Mouse (Mus musculus): ENCODE data around the gene Wdsub1. TPM values are rescaled to one million over a fixed set of nuclear protein-coding genes. Genes with fewer than 3 reads are reported as not detected.
A peak's percentile ranks its signal among the peaks of the same experiment; 100 is the strongest.

The Wdsub1 gene
- polyA plus RNA-seq, 1 experiment from 2014 or later, result 46.0 TPM

- Histone ChIP-seq H3K4me2 (ENCODE audit: low read depth, low read length) (no peak overlapping the region), H3K4me3 (ENCODE audit: low read length) (no peak overlapping the region), H3K4me1 (replicated peaks; ENCODE audit: control insufficient read depth, insufficient read depth, low read length) (peaks cover 28% of the 10 kb centered on the region), H3K27me3 (ENCODE audit: control insufficient read depth, insufficient read depth, low read depth, low read length) (no peaks in the 10 kb centered on the region), H3K36me3 (ENCODE audit: control insufficient read depth, insufficient read depth, low read length) (peaks cover 27% of the 10 kb centered on the region), H3K9ac (ENCODE audit: low read length) (no peak overlapping the region), H3K27ac (ENCODE audit: low read length) (no peak overlapping the region), H3K9me3 (ENCODE audit: control insufficient read depth, low read length) (no peaks in the 10 kb centered on the region)
- no peak for ATAC-seq (ENCODE audit: low read depth)
- 77% methylated on average over 7 of the region's 7 CpGs for WGBS
Measured at GRCm38 (mm10) chr2:59831831-59832230, 50.6 kb downstream of the Wdsub1 start.

- no peak overlapping the region for H3K4me3 ChIP-seq (ENCODE audit: low read length)
- no peak overlapping the region for H3K4me2 ChIP-seq (ENCODE audit: low read depth, low read length)
- no peaks in the 10 kb centered on the region for H3K27me3 ChIP-seq (ENCODE audit: control insufficient read depth, insufficient read depth, low read depth, low read length)
- H3K27ac ChIP-seq (ENCODE audit: low read length), result no peak overlapping the region
- no peak overlapping the region for H3K9ac ChIP-seq (ENCODE audit: low read length)
- no peaks in the 10 kb centered on the region for H3K9me3 ChIP-seq (ENCODE audit: control insufficient read depth, low read length)
- ATAC-seq (ENCODE audit: low read depth), result no peak
- H3K4me1 ChIP-seq (replicated peaks; ENCODE audit: control insufficient read depth, insufficient read depth, low read length), result peaks cover 28% of the 10 kb centered on the region
- H3K36me3 ChIP-seq (ENCODE audit: control insufficient read depth, insufficient read depth, low read length), result peaks cover 18% of the 10 kb centered on the region
- 86% methylated on average over 5 of the region's 5 CpGs for WGBS
Measured at GRCm38 (mm10) chr2:59830940-59831339, 51.5 kb downstream of the Wdsub1 start.

GRCm38 (mm10) chr2:59830151-59830550 is 52.2 kb downstream of the Wdsub1 start:
- H3K4me3 ChIP-seq (ENCODE audit: low read length), result no peak overlapping the region

GRCm38 (mm10) chr2:59829718-59830117 is 52.7 kb downstream of the Wdsub1 start:
- Histone ChIP-seq H3K9ac (ENCODE audit: low read length) (0 out of 2 replicates have a peak overlapping the region, but pooled peaks have one; percentile 9), H3K4me1 (replicated peaks; ENCODE audit: control insufficient read depth, insufficient read depth, low read length) (peaks cover 28% of the 10 kb centered on the region), H3K4me2 (ENCODE audit: low read depth, low read length) (no peak overlapping the region), H3K27ac (ENCODE audit: low read length) (peak overlapping the region; percentile 80), H3K27me3 (ENCODE audit: control insufficient read depth, insufficient read depth, low read depth, low read length) (no peaks in the 10 kb centered on the region), H3K4me3 (ENCODE audit: low read length) (no peak overlapping the region), H3K9me3 (ENCODE audit: control insufficient read depth, low read length) (no peaks in the 10 kb centered on the region), H3K36me3 (ENCODE audit: control insufficient read depth, insufficient read depth, low read length) (peaks cover 7% of the 10 kb centered on the region; the same call in 1 of the 2 replicates)
- 74% methylated on average over 7 of the region's 7 CpGs for WGBS
- no peak for ATAC-seq (ENCODE audit: low read depth)

More at GRCm38 (mm10) chr2:59830151-59830550, 52.2 kb downstream of the Wdsub1 start:
- Histone ChIP-seq H3K27me3 (ENCODE audit: control insufficient read depth, insufficient read depth, low read depth, low read length) (no peaks in the 10 kb centered on the region), H3K4me1 (replicated peaks; ENCODE audit: control insufficient read depth, insufficient read depth, low read length) (peaks cover 28% of the 10 kb centered on the region), H3K9ac (ENCODE audit: low read length) (0 out of 2 replicates have a peak overlapping the region, but pooled peaks have one; percentile 9), H3K4me2 (ENCODE audit: low read depth, low read length) (no peak overlapping the region), H3K9me3 (ENCODE audit: control insufficient read depth, low read length) (no peaks in the 10 kb centered on the region), H3K27ac (ENCODE audit: low read length) (peak overlapping the region; percentile 80), H3K36me3 (ENCODE audit: control insufficient read depth, insufficient read depth, low read length) (peaks cover 11% of the 10 kb centered on the region; the same call in 1 of the 2 replicates)
- 32% methylated on average over 9 of the region's 9 CpGs for WGBS
- peak; percentile 64 for ATAC-seq (ENCODE audit: low read depth)

GRCm38 (mm10) chr2:59828777-59829508 is 53.4 kb downstream of the Wdsub1 start:
- H3K9ac ChIP-seq (ENCODE audit: low read length), result no peak overlapping the region; the same call in 1 of the 2 replicates
- peaks cover 4% of the 10 kb centered on the region; the same call in 1 of the 2 replicates for H3K36me3 ChIP-seq (ENCODE audit: control insufficient read depth, insufficient read depth, low read length)
- peaks cover 28% of the 10 kb centered on the region for H3K4me1 ChIP-seq (replicated peaks; ENCODE audit: control insufficient read depth, insufficient read depth, low read length)
- 0 out of 2 replicates have a peak overlapping the region, but pooled peaks have one; percentile 28 for H3K4me2 ChIP-seq (ENCODE audit: low read depth, low read length)
- no peaks in the 10 kb centered on the region for H3K27me3 ChIP-seq (ENCODE audit: control insufficient read depth, insufficient read depth, low read depth, low read length)
- H3K9me3 ChIP-seq (ENCODE audit: control insufficient read depth, low read length), result no peaks in the 10 kb centered on the region
- WGBS, result 8% methylated on average over 14 of the region's 14 CpGs
- H3K4me3 ChIP-seq (ENCODE audit: low read length), result no peak overlapping the region
- peak; percentile 72 for ATAC-seq (ENCODE audit: low read depth)
- H3K27ac ChIP-seq (ENCODE audit: low read length), result peak overlapping the region; percentile 80

- H3K27me3 ChIP-seq (ENCODE audit: control insufficient read depth, insufficient read depth, low read depth, low read length), result no peaks in the 10 kb centered on the region
- H3K36me3 ChIP-seq (ENCODE audit: control insufficient read depth, insufficient read depth, low read length), result peaks cover 2% of the 10 kb centered on the region; the same call in 1 of the 2 replicates
- H3K4me2 ChIP-seq (ENCODE audit: low read depth, low read length), result no peak overlapping the region
- 49% methylated on average over 11 of the region's 11 CpGs for WGBS
- no peak overlapping the region for H3K9ac ChIP-seq (ENCODE audit: low read length)
- no peak for ATAC-seq (ENCODE audit: low read depth)
- H3K9me3 ChIP-seq (ENCODE audit: control insufficient read depth, low read length), result no peaks in the 10 kb centered on the region
- H3K4me1 ChIP-seq (replicated peaks; ENCODE audit: control insufficient read depth, insufficient read depth, low read length), result peaks cover 28% of the 10 kb centered on the region
- H3K27ac ChIP-seq (ENCODE audit: low read length), result no peak overlapping the region; the same call in 1 of the 2 replicates
- H3K4me3 ChIP-seq (ENCODE audit: low read length), result no peak overlapping the region
Measured at GRCm38 (mm10) chr2:59828103-59828655, 54.2 kb downstream of the Wdsub1 start.

- Histone ChIP-seq H3K4me3 (ENCODE audit: low read length) (no peak overlapping the region), H3K27me3 (ENCODE audit: control insufficient read depth, insufficient read depth, low read depth, low read length) (no peaks in the 10 kb centered on the region), H3K9me3 (ENCODE audit: control insufficient read depth, low read length) (no peaks in the 10 kb centered on the region), H3K4me2 (ENCODE audit: low read depth, low read length) (no peak overlapping the region), H3K4me1 (replicated peaks; ENCODE audit: control insufficient read depth, insufficient read depth, low read length) (peaks cover 28% of the 10 kb centered on the region), H3K36me3 (ENCODE audit: control insufficient read depth, insufficient read depth, low read length) (peaks cover 9% of the 10 kb centered on the region), H3K9ac (ENCODE audit: low read length) (no peak overlapping the region), H3K27ac (ENCODE audit: low read length) (no peak overlapping the region; the same call in 1 of the 2 replicates)
- WGBS, result 83% methylated on average over 4 of the region's 4 CpGs
- ATAC-seq (ENCODE audit: low read depth), result no peak
Measured at GRCm38 (mm10) chr2:59825380-59825779, 57.0 kb downstream of the Wdsub1 start.

- peaks cover 9% of the 10 kb centered on the region for H3K36me3 ChIP-seq (ENCODE audit: control insufficient read depth, insufficient read depth, low read length)
- no peaks in the 10 kb centered on the region for H3K27me3 ChIP-seq (ENCODE audit: control insufficient read depth, insufficient read depth, low read depth, low read length)
- H3K27ac ChIP-seq (ENCODE audit: low read length), result peak overlapping the region; percentile 11
- 43% methylated on average over 8 of the region's 8 CpGs for whole genome bisulfite sequencing
- peaks cover 19% of the 10 kb centered on the region for H3K4me1 ChIP-seq (replicated peaks; ENCODE audit: control insufficient read depth, insufficient read depth, low read length)
- no peak overlapping the region for H3K4me3 ChIP-seq (ENCODE audit: low read length)
- H3K4me2 ChIP-seq (ENCODE audit: low read depth, low read length), result no peak overlapping the region
- ATAC-seq (ENCODE audit: low read depth), result peak; percentile 39
- H3K9me3 ChIP-seq (ENCODE audit: control insufficient read depth, low read length), result no peaks in the 10 kb centered on the region
- no peak overlapping the region for H3K9ac ChIP-seq (ENCODE audit: low read length)
Measured at GRCm38 (mm10) chr2:59824289-59824688, 58.1 kb downstream of the Wdsub1 start.

GRCm38 (mm10) chr2:59821044-59821443 is 61.3 kb downstream of the Wdsub1 start:
- Histone ChIP-seq H3K27me3 (ENCODE audit: control insufficient read depth, insufficient read depth, low read depth, low read length) (no peaks in the 10 kb centered on the region), H3K4me2 (ENCODE audit: low read depth, low read length) (no peak overlapping the region), H3K9me3 (ENCODE audit: control insufficient read depth, low read length) (no peaks in the 10 kb centered on the region), H3K4me1 (replicated peaks; ENCODE audit: control insufficient read depth, insufficient read depth, low read length) (no peaks in the 10 kb centered on the region), H3K36me3 (ENCODE audit: control insufficient read depth, insufficient read depth, low read length) (peaks cover 15% of the 10 kb centered on the region), H3K27ac (ENCODE audit: low read length) (no peak overlapping the region), H3K4me3 (ENCODE audit: low read length) (no peak overlapping the region), H3K9ac (ENCODE audit: low read length) (no peak overlapping the region)
- ATAC-seq (ENCODE audit: low read depth), result no peak
- 79% methylated on average over 2 of the region's 2 CpGs for WGBS
